Mouse (Mus musculus): ENCODE results near the gene Cldn7.

- TF ChIP-seq TAL1 (IDR thresholded peaks at IDR 0.05; ENCODE audit: low read length) (no peak), GATA1 (IDR thresholded peaks at IDR 0.05; ENCODE audit: low read length) (no peak)
Measured at GRCm38 (mm10) chr11:69956218-69956617, 8.4 kb upstream of the Cldn7 start.

Measured in erythroblast, embryonic 14.5 days (primary cell).